Mouse (Mus musculus) forebrain, embryonic 12.5 days (tissue): ENCODE measurements around the gene Gm10282. TPM values are rescaled to one million over a fixed set of nuclear protein-coding genes. Genes with fewer than 3 reads are reported as not detected.

Experiments used
- ATAC-seq: fragments of 200-750 bp; cut with Nextera tagmentation; 2 replicates; pipeline ENCODE4 v1.8.0; 2017; ENCODE audit warnings: moderate TSS enrichment; ENCODE audit not compliant: low FRiP score
- H3K27ac ChIP-seq: fragments of 300-500 bp; sonication (generic); 2 replicates; pipeline ENCODE4 v1.5.1; 2016; ENCODE audit warnings: mild to moderate bottlenecking
- H3K27me3 ChIP-seq: fragments of 300-500 bp; sonication (generic); 2 replicates; pipeline ENCODE4 v1.6.1; 2016; ENCODE audit warnings: mild to moderate bottlenecking
- H3K36me3 ChIP-seq: fragments of 300-500 bp; sonication (generic); replicated peaks from 2 replicates; pipeline ENCODE4 v1.6.1; 2016; ENCODE audit warnings: mild to moderate bottlenecking
- H3K4me1 ChIP-seq: fragments of 300-500 bp; sonication (generic); 2 replicates; pipeline ENCODE4 v1.6.1; 2016
- H3K4me2 ChIP-seq: fragments of 300-500 bp; sonication (generic); 2 replicates; pipeline ENCODE4 v1.6.1; 2016; ENCODE audit warnings: mild to moderate bottlenecking, moderate library complexity
- H3K4me3 ChIP-seq: fragments of 300-500 bp; sonication (generic); replicated peaks from 2 replicates; pipeline ENCODE4 v1.5.1; 2016; ENCODE audit warnings: mild to moderate bottlenecking
- H3K9ac ChIP-seq: fragments of 300-500 bp; sonication (generic); 2 replicates; pipeline ENCODE4 v1.6.1; 2016; ENCODE audit warnings: mild to moderate bottlenecking
- H3K9me3 ChIP-seq: fragments of 300-500 bp; sonication (generic); 2 replicates; pipeline ENCODE4 v1.6.1; 2016
- WGBS: fragments of 180-500 bp; shearing (Covaris S2); methylation state at CpG from one replicate; pipeline ENCODE4 v1.1.7; 2016; 5-methylcytosine and 5-hydroxymethylcytosine counted together
- polyA plus RNA-seq: library from polyadenylated mRNA; unstranded; fragments of >200 nt; fragmentation: Nextera tagmentation; extraction: Ambion mirVana; gene quantifications from 2 replicates; pipeline ENCODE4 v1.2.1, GENCODE M21; 2016

Gene Gm10282
- polyA plus RNA-seq, 1 experiment from 2014 or later = 34.4 TPM

- H3K4me1 ChIP-seq = no peaks in the 10 kb centered on the region
- H3K27ac ChIP-seq = no peak overlapping the region
- H3K4me3 ChIP-seq = no peak overlapping the region
- no peaks in the 10 kb centered on the region for H3K9me3 ChIP-seq
- H3K27me3 ChIP-seq = no peaks in the 10 kb centered on the region
- H3K36me3 ChIP-seq = peaks cover 66% of the 10 kb centered on the region
- H3K4me2 ChIP-seq = no peak overlapping the region
- H3K9ac ChIP-seq = no peak overlapping the region
- ATAC-seq = no peak
Measured at GRCm38 (mm10) chr8:72337034-72337433, 32.0 kb upstream of the Gm10282 start.

GRCm38 (mm10) chr8:72336273-72336672 is 31.2 kb upstream of the Gm10282 start:
- Histone ChIP-seq H3K4me3 (no peak overlapping the region), H3K27ac (no peak overlapping the region), H3K4me2 (no peak overlapping the region), H3K27me3 (no peaks in the 10 kb centered on the region), H3K9me3 (no peaks in the 10 kb centered on the region), H3K36me3 (peaks cover 59% of the 10 kb centered on the region), H3K9ac (no peak overlapping the region), H3K4me1 (no peaks in the 10 kb centered on the region)
- WGBS = 79% methylated on average over 2 of the region's 2 CpGs
- ATAC-seq = no peak

GRCm38 (mm10) chr8:72334144-72334641 is 29.1 kb upstream of the Gm10282 start:
- no peaks in the 10 kb centered on the region for H3K9me3 ChIP-seq
- no peak overlapping the region for H3K4me2 ChIP-seq
- no peaks in the 10 kb centered on the region for H3K4me1 ChIP-seq
- no peaks in the 10 kb centered on the region for H3K27me3 ChIP-seq
- no peak for ATAC-seq
- peaks cover 38% of the 10 kb centered on the region for H3K36me3 ChIP-seq
- no peak overlapping the region for H3K4me3 ChIP-seq
- H3K27ac ChIP-seq = no peak overlapping the region
- H3K9ac ChIP-seq = no peak overlapping the region
- WGBS = 76% methylated on average over 4 of the region's 4 CpGs

- H3K9ac ChIP-seq = no peak overlapping the region
- H3K27me3 ChIP-seq = no peaks in the 10 kb centered on the region
- no peak overlapping the region for H3K4me3 ChIP-seq
- no peak overlapping the region for H3K4me2 ChIP-seq
- WGBS = 45% methylated on average over 3 of the region's 3 CpGs
- H3K27ac ChIP-seq = no peak overlapping the region
- ATAC-seq = no peak
- no peaks in the 10 kb centered on the region for H3K9me3 ChIP-seq
- H3K36me3 ChIP-seq = peaks cover 32% of the 10 kb centered on the region
- H3K4me1 ChIP-seq = no peaks in the 10 kb centered on the region
Measured at GRCm38 (mm10) chr8:72333429-72334143, 28.5 kb upstream of the Gm10282 start.

- Histone ChIP-seq H3K4me3 (no peak overlapping the region), H3K9me3 (no peaks in the 10 kb centered on the region), H3K9ac (no peak overlapping the region), H3K27me3 (no peaks in the 10 kb centered on the region), H3K27ac (no peak overlapping the region), H3K4me2 (no peak overlapping the region), H3K36me3 (0 out of 2 replicates have a peak, but pooled peaks cover 15% of the 10 kb centered on the region), H3K4me1 (no peaks in the 10 kb centered on the region)
- no peak for ATAC-seq
- 93% methylated on average over 4 of the region's 4 CpGs for WGBS
Measured at GRCm38 (mm10) chr8:72331631-72332030, 26.6 kb upstream of the Gm10282 start.

GRCm38 (mm10) chr8:72330806-72331516 is 25.9 kb upstream of the Gm10282 start:
- Histone ChIP-seq H3K9ac (no peak overlapping the region), H3K36me3 (0 out of 2 replicates have a peak, but pooled peaks cover 12% of the 10 kb centered on the region), H3K4me3 (no peak overlapping the region), H3K27ac (no peak overlapping the region), H3K4me1 (no peaks in the 10 kb centered on the region), H3K4me2 (no peak overlapping the region), H3K27me3 (no peaks in the 10 kb centered on the region), H3K9me3 (no peaks in the 10 kb centered on the region)
- 86% methylated on average over 6 of the region's 6 CpGs for WGBS
- no peak for ATAC-seq

- no peak overlapping the region for H3K4me2 ChIP-seq
Measured at GRCm38 (mm10) chr8:72329116-72329515, 24.1 kb upstream of the Gm10282 start.

GRCm38 (mm10) chr8:72324708-72325107 is 19.6 kb upstream of the Gm10282 start:
- H3K27ac ChIP-seq = no peak overlapping the region
- H3K27me3 ChIP-seq = peaks cover 40% of the 10 kb centered on the region
- H3K4me3 ChIP-seq = no peak overlapping the region
- no peaks in the 10 kb centered on the region for H3K9me3 ChIP-seq
- no peak overlapping the region for H3K4me2 ChIP-seq
- no peak for ATAC-seq
- H3K36me3 ChIP-seq = no peaks in the 10 kb centered on the region
- H3K9ac ChIP-seq = no peak overlapping the region
- peaks cover 4% of the 10 kb centered on the region for H3K4me1 ChIP-seq
- 82% methylated on average over 2 of the region's 2 CpGs for WGBS

More at GRCm38 (mm10) chr8:72329116-72329515, 24.1 kb upstream of the Gm10282 start:
- no peaks in the 10 kb centered on the region for H3K9me3 ChIP-seq
- no peak overlapping the region for H3K27ac ChIP-seq
- no peak for ATAC-seq
- WGBS = 92% methylated on average over 3 of the region's 3 CpGs
- no peaks in the 10 kb centered on the region; the same call in 1 of the 2 replicates for H3K27me3 ChIP-seq
- no peaks in the 10 kb centered on the region for H3K4me1 ChIP-seq
- no peaks in the 10 kb centered on the region for H3K36me3 ChIP-seq
- H3K9ac ChIP-seq = no peak overlapping the region
- H3K4me3 ChIP-seq = no peak overlapping the region

GRCm38 (mm10) chr8:72324036-72324706 is 19.1 kb upstream of the Gm10282 start:
- peaks cover 45% of the 10 kb centered on the region for H3K27me3 ChIP-seq
- H3K4me3 ChIP-seq = no peak overlapping the region
- peaks cover 10% of the 10 kb centered on the region for H3K4me1 ChIP-seq
- WGBS = 89% methylated on average over 10 of the region's 10 CpGs
- no peak overlapping the region for H3K4me2 ChIP-seq
- H3K27ac ChIP-seq = no peak overlapping the region
- no peaks in the 10 kb centered on the region for H3K9me3 ChIP-seq
- no peak overlapping the region for H3K9ac ChIP-seq
- H3K36me3 ChIP-seq = no peaks in the 10 kb centered on the region
- no peak for ATAC-seq

GRCm38 (mm10) chr8:72323131-72323725 is 18.2 kb upstream of the Gm10282 start:
- Histone ChIP-seq H3K9ac (no peak overlapping the region), H3K4me1 (peaks cover 19% of the 10 kb centered on the region), H3K36me3 (no peaks in the 10 kb centered on the region), H3K4me2 (no peak overlapping the region), H3K27ac (no peak overlapping the region), H3K27me3 (peaks cover 54% of the 10 kb centered on the region), H3K9me3 (no peaks in the 10 kb centered on the region), H3K4me3 (no peak overlapping the region)
- no peak for ATAC-seq
- WGBS = 70% methylated on average over 6 of the region's 6 CpGs

GRCm38 (mm10) chr8:72322471-72322889 is 17.4 kb upstream of the Gm10282 start:
- 72% methylated on average over 7 of the region's 7 CpGs for WGBS

More at GRCm38 (mm10) chr8:72322471-72322889, 17.4 kb upstream of the Gm10282 start:
- Histone ChIP-seq H3K9ac (no peak overlapping the region), H3K27ac (no peak overlapping the region), H3K9me3 (no peaks in the 10 kb centered on the region), H3K4me2 (no peak overlapping the region), H3K36me3 (no peaks in the 10 kb centered on the region), H3K27me3 (peaks cover 59% of the 10 kb centered on the region), H3K4me3 (no peak overlapping the region), H3K4me1 (peaks cover 19% of the 10 kb centered on the region)
- ATAC-seq = no peak
